Mouse (Mus musculus) kidney, embryonic 14.5 days (tissue): ENCODE results near the gene Baat. TPM values are rescaled to one million over a fixed set of nuclear protein-coding genes. Genes with fewer than 3 reads are reported as not detected.
"Not testable (repeated sequence)": the region's sequence is repeated elsewhere in the genome, so short reads cannot be mapped to it uniquely, and the experiment has no call there.

Experiments
- ATAC-seq: fragments of 200-750 bp; cut with Nextera tagmentation; 2 replicates; pipeline ENCODE4 v1.8.0; 2017; ENCODE audit warnings: moderate number of reproducible peaks, mild to moderate bottlenecking, moderate TSS enrichment, moderate library complexity; ENCODE audit not compliant: low FRiP score, low TSS enrichment
- H3K27ac ChIP-seq: fragments of 300-500 bp; sonication (generic); 2 replicates; pipeline ENCODE4 v1.5.1; 2014; ENCODE audit warnings: low read depth, mild to moderate bottlenecking, low read length, moderate library complexity, mixed read lengths
- H3K27me3 ChIP-seq: fragments of 300-500 bp; sonication (generic); 2 replicates; pipeline ENCODE4 v1.6.1; 2014; ENCODE audit warnings: mild to moderate bottlenecking, low read length; ENCODE audit not compliant: control insufficient read depth, insufficient read depth
- H3K36me3 ChIP-seq: fragments of 300-500 bp; sonication (generic); 2 replicates; pipeline ENCODE4 v1.6.1; 2014; ENCODE audit warnings: low read length, mixed read lengths; ENCODE audit not compliant: control insufficient read depth, insufficient read depth
- H3K4me1 ChIP-seq: fragments of 300-500 bp; sonication (generic); 2 replicates; pipeline ENCODE4 v1.6.1; 2014; ENCODE audit warnings: low read length, mixed read lengths; ENCODE audit not compliant: control insufficient read depth, insufficient read depth
- H3K4me2 ChIP-seq: fragments of 300-500 bp; sonication (generic); replicated peaks from 2 replicates; pipeline ENCODE4 v1.6.1; 2014; ENCODE audit warnings: low read depth, mild to moderate bottlenecking, low read length
- H3K4me3 ChIP-seq: fragments of 300-500 bp; sonication (generic); 2 replicates; pipeline ENCODE4 v1.5.1; 2014; ENCODE audit warnings: mild to moderate bottlenecking, low read length
- H3K9ac ChIP-seq: fragments of 300-500 bp; sonication (generic); 2 replicates; pipeline ENCODE4 v1.6.1; 2014; ENCODE audit warnings: low read depth, mild to moderate bottlenecking, low read length, moderate library complexity
- H3K9me3 ChIP-seq: fragments of 300-500 bp; sonication (generic); 2 replicates; pipeline ENCODE4 v1.6.1; 2016; ENCODE audit warnings: low read length; ENCODE audit not compliant: control insufficient read depth
- WGBS: fragments of 180-500 bp; shearing (Covaris S2); extraction: QIAGEN DNeasy Blood & Tissue Kit; methylation state at CpG from one replicate; pipeline ENCODE4 v1.1.7; 2014; 5-methylcytosine and 5-hydroxymethylcytosine counted together
- polyA plus RNA-seq: library from polyadenylated mRNA; unstranded; fragments of >200 nt; fragmentation: Nextera tagmentation; extraction: Ambion mirVana; gene quantifications from 2 replicates; pipeline ENCODE4 v1.2.1, GENCODE M21; 2014

Gene Baat
- polyA plus RNA-seq, 1 experiment from 2014 or later, result not detected

DNA sequence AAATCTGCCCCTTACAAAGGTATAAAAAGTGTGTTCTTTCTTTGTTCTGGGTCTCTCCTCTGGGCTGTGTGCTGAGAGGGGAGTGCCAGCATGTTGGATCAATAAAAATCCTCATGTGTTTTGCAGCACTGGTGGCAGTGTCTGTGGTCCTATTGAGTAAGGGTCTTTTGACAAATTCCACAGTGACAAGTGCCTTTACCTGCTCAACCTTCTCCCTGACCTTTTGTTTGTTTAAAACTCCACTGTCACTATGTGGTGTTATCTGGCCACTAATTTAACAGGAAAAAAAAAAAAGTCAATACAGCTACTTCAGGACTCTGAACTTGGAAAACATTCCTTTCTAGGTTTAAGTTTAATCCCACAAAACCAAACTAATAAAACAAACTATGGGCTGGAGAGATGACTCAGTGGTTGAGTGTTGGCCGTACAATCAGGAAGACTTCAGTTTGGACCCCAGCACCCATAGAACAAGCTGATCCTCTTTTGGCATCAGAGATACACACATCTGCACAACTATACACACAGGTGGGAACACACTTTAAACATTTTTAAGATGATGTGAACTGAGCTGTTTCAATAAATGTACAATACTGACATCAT lies 4.0 kb upstream of the Baat start:
- not testable (repeated sequence) for H3K9ac ChIP-seq, H3K4me2 ChIP-seq, H3K4me1 ChIP-seq, H3K27me3 ChIP-seq, H3K27ac ChIP-seq, H3K4me3 ChIP-seq, ATAC-seq, H3K9me3 ChIP-seq
- H3K36me3 ChIP-seq, result peaks cover 27% of the 10 kb centered on the region
- 95% methylated on average over 1 of the region's 1 CpGs for WGBS

DNA sequence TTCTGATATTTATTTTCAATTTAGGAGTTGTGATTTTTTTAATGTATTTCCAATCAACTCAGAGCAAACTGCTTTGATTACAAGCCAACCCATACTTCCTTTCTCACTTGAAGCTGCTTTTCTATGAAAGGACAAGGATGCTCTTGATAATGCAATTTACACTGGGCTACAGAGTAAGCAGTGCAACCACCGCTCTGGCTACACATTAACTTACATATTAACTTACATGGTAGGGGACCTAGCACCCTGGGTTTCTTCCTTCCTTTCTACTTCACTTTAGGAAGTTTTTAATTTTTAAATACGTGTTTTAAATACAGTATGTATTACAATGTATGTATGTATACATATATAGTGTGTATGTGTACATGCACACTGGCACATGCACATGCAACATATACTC lies 2.8 kb upstream of the Baat start:
- Histone ChIP-seq H3K4me1 (no peaks in the 10 kb centered on the region), H3K4me2 (no peak overlapping the region), H3K27me3 (no peaks in the 10 kb centered on the region), H3K9ac (no peak overlapping the region), H3K36me3 (peaks cover 23% of the 10 kb centered on the region), H3K4me3 (no peak overlapping the region), H3K27ac (no peak overlapping the region), H3K9me3 (no peaks in the 10 kb centered on the region)
- 88% methylated on average over 2 of the region's 2 CpGs for WGBS
- no peak for ATAC-seq

DNA sequence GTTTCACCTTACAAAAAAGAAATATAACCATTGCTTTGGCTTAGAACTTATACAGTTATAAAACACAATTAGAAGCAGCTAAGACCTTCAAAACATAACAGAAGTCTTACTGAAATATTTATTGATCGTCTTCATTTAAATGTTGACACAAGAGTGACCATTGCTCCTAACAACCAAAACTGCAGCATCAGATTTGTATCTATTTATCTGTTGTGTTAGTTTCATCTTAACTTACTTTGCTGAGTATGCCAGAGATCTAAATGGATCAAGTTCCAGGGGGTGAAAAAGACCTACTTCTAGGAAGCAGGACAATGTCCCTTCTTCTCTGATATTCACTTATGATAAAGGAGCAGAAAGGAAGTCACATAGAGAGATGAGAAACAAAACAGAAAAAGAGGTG lies 2.8 kb downstream of the Baat start:
- Histone ChIP-seq H3K36me3 (no peaks in the 10 kb centered on the region), H3K4me3 (no peak overlapping the region), H3K9me3 (no peaks in the 10 kb centered on the region), H3K27me3 (no peaks in the 10 kb centered on the region), H3K9ac (no peak overlapping the region), H3K4me2 (no peak overlapping the region), H3K4me1 (no peaks in the 10 kb centered on the region), H3K27ac (no peak overlapping the region)
- no peak for ATAC-seq
- WGBS, result 87% methylated on average over 1 of the region's 1 CpGs

DNA sequence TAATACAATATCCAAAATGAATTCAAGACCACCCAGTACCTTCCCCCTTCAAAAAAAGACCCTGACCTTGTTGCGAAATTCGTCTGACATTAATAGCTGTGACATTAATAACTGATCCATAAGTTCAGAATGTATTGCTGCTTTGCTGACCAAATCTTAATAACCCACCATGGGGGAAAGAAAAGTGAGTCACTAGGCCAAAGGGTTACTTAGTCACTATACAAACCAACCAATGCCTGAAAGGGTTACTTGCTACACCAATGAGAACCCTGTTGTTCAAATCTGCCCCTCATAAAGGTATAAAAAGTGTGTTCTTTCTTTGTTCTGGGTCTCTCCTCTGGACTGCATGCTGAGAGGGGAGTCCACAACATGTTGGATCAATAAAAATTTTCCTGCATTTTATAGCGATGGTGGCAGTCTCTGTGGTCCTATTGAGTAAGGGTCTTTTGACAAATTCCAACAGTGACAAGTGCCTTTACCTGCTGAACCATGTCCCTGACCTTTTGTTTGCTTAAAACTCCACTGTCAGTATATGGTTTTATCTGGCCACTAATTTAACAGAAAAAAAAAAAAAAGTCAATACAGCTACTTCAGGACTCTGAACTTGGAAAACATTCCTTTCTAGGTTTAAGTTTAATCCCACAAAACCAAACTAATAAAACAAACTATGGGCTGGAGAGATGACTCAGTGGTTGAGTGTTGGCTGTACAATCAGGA lies 20.3 kb downstream of the Baat start:
- 66% methylated on average over 3 of the region's 3 CpGs for WGBS

DNA sequence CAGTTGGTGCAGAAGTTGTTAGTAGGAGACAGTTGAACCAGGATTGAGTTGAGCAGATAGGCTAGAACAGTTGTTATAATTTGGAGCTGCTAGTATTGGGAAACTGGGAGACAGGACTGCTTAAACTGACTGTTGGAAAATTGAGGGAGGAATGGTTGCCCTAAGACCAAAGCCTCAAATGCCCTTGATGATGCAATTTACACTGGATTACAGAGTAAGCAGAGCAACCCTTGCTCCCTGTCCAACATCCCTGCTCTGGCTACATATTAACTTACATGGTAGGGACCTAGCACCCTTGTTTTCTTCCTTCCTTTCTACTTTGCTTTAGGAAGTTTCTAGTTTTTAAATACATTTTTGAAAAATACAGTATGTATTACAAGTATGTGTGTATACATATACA lies 20.9 kb downstream of the Baat start:
- H3K9me3 ChIP-seq, result no peaks in the 10 kb centered on the region
- H3K36me3 ChIP-seq, result no peaks in the 10 kb centered on the region
- no peaks in the 10 kb centered on the region for H3K4me1 ChIP-seq
- no peak overlapping the region for H3K4me3 ChIP-seq
- H3K27me3 ChIP-seq, result no peaks in the 10 kb centered on the region
- no peak for ATAC-seq
- H3K27ac ChIP-seq, result no peak overlapping the region
- H3K4me2 ChIP-seq, result no peak overlapping the region
- no peak overlapping the region for H3K9ac ChIP-seq

More for the DNA sequence above, 20.3 kb downstream of the Baat start:
- not testable (repeated sequence) for H3K27me3 ChIP-seq, H3K4me1 ChIP-seq, H3K4me2 ChIP-seq, H3K4me3 ChIP-seq, H3K36me3 ChIP-seq, H3K27ac ChIP-seq, ATAC-seq, H3K9ac ChIP-seq, H3K9me3 ChIP-seq

DNA sequence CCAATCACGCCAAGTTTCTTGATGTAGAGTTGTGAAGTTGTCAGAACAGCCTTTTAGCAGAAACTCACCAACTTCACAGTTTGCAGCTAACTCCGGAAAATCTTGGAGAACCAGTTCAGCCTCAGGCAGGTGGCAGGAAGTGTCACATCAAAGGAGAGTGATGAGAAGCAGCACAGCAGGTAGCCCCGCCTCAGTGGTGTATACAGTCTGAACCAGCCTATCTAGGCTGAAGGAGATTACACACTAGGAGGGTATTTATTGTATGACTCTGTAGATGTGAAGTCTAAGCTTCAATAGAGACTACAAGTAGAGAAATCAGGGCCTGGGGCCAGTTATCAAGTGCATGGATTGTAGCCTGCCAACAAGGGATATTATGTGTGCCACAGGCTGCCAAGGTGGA lies 25.5 kb downstream of the Baat start:
- Histone ChIP-seq H3K4me2 (no peak overlapping the region), H3K27me3 (no peaks in the 10 kb centered on the region), H3K4me1 (no peaks in the 10 kb centered on the region), H3K36me3 (no peaks in the 10 kb centered on the region), H3K4me3 (no peak overlapping the region), H3K9me3 (no peaks in the 10 kb centered on the region), H3K9ac (no peak overlapping the region), H3K27ac (no peak overlapping the region)
- 47% methylated on average over 3 of the region's 3 CpGs for WGBS
- ATAC-seq, result no peak

DNA sequence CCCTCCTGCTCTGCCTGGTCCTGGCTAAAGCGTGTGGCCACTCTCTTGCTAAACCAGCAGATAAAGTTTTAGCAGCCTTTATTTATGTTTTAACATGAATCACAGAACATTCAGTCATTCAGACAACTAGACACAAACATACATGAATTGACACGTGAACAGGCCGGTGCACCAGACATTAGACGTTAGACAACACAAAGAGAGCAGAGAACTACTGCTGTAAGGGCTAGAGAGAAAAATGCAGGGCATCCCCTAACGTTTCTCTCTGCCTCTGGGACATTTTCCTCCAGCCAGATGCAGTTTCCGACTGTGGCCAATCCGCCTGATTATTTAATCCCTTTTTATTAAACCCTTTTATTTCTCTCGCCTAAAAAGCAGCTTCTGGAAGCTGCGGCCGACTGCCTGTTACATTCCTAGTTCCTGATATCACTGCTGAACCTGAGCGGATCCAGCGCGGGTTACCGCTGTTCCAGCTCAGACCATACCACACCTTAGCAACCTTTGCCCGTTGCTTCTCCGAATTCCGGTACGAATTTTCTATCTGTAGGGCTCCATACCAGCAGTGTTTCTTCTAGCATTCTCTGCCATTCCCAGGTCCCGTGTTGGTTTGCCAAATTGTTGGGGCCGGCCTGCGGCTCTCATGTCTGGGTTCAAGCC lies 26.1 kb downstream of the Baat start:
- peak overlapping the region; percentile 5; the same call in 1 of the 2 replicates for H3K4me2 ChIP-seq
- no peaks in the 10 kb centered on the region for H3K27me3 ChIP-seq
- no peaks in the 10 kb centered on the region for H3K9me3 ChIP-seq
- H3K4me3 ChIP-seq, result no peak overlapping the region
- H3K9ac ChIP-seq, result no peak overlapping the region
- ATAC-seq, result no peak
- no peaks in the 10 kb centered on the region for H3K36me3 ChIP-seq
- no peak overlapping the region for H3K27ac ChIP-seq
- WGBS, result 15% methylated on average over 21 of the region's 21 CpGs
- H3K4me1 ChIP-seq, result no peaks in the 10 kb centered on the region

DNA sequence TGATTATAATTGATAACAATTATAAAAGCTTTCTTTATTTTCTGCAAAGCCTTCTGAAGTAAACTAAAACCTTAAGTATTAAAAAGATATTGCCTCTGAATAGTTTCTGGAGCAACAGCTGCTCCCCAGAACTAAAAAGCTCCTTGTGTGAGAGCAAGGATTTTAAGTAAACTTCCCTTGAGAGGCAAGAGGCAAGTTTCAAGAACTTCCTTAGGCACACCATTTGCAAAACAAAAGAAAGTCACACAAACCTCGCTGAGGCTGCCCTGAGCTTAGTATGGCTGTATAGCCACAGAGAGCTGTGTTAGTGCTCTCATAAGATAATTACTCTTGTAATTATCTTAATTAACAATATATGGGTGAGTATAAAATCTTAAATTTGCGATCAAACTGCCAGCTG lies 27.3 kb downstream of the Baat start:
- not testable (repeated sequence) for H3K36me3 ChIP-seq, H3K9ac ChIP-seq, ATAC-seq, H3K4me2 ChIP-seq, H3K27ac ChIP-seq, H3K9me3 ChIP-seq, H3K27me3 ChIP-seq, H3K4me1 ChIP-seq, H3K4me3 ChIP-seq
- 30% methylated on average over 2 of the region's 2 CpGs for WGBS
